Mouse (Mus musculus) layer of hippocampus, postnatal 36 days (tissue): Measurements from ENCODE around the gene Ptms. TPM values are rescaled to one million over a fixed set of nuclear protein-coding genes. Genes with fewer than 3 reads are reported as not detected.
A peak's percentile ranks its signal among the peaks of the same experiment; 100 is the strongest.
"Not testable (repeated sequence)": the region's sequence is repeated elsewhere in the genome, so short reads cannot be mapped to it uniquely, and the experiment has no call there.

ENCODE experiments used
- DNase-seq, 2 experiments: peaks; one replicate each; pipeline ENCODE4 v3.0.0; 2022
- total RNA-seq, 2 experiments: library from RNA; stranded (reverse); gene quantifications; 2 replicates each; pipeline ENCODE4 v1.2.3; 2021

Gene Ptms
- total RNA-seq, 2 experiments from 2014 or later: 1,023 to 1,087 TPM

DNA sequence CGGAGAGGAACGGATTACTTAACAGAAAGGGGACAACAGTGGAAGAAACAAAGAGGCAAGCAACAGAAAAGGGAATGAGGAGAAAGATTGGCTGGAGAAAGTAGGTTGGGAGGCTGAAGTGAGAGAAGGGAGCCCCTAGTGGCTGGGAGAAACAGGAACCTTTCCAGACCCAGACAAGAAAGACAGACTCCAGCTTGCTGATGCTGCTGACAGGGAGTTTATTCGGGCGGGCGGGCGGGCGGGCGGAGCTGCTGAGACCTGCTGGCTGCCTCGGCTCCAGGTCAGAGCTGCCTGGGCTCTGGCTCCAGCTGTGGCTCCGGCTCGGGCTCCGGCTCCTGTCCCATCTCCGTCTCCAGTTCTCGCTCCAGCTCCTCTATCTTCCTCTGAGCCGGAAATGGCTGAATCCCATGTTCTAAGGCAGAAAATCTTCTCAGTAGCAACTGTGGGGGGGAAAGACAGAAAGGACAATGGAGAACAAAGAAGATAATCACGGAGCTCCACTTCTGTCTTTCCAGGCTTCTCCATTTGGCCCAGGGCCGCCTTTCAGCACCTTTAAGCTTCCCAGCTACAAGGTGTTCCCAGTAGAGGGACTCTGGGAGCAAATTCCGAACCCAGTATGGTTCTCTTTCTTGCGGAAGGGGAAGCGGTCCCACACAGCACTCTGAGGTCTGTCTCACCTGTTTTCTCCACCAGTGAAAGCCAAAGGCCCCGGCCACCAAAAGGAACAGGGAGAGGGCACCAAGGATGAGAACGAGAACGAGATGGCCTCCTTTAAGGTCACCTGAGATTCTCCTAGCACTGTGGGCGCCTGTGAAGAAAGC is 15.5 kb downstream of the Ptms start:
- peak; percentile 54 to 66 for DNase-seq

DNA sequence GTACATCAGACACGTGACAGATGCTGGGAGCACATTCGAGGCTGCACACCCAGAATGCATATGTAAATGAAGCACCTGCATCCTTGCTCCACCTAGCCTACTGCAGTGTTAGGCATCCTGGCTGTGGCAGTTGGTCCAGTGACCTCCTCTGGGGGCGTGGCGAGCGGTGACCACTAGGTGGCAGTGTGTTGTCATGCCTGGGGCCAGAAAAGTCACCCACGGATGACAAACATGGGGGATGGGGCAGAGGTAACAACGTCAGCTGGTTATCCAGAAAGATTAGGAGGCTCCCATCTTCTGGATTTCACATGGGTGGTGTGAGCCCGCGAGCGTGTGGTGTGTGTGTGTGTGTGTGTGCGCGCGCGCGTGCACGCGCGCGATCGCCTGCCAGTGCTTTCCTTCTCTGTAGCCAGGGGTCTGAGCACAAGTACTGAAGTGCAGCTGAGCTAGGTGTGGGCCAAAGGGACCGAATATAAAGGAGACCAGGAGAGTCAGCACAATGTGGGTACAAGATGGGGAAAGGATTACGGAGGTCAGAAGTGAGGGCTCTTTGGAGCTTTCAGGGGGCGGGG is 16.2 kb downstream of the Ptms start:
- DNase-seq: peak; percentile 88 to 91

DNA sequence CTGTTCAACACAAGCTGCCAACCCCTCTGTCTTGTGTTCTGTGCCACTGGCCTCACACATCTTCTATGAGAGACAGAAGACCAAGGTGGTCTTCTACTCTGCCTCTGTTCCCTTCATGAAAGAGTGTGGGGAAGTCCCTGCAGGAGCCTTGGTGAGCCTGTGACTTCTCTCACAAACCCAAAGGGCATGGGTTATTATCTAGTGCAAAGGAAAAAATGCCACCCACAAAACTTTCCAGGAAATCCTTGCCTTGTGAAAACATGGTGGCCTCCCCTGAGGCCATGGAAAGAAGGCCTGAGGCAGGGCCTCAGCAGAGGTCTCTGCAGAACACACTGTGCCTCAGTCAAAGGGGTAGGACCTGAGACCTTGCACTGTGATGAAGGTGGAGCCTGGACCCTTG is 18.1 kb downstream of the Ptms start:
- no peak for DNase-seq

DNA sequence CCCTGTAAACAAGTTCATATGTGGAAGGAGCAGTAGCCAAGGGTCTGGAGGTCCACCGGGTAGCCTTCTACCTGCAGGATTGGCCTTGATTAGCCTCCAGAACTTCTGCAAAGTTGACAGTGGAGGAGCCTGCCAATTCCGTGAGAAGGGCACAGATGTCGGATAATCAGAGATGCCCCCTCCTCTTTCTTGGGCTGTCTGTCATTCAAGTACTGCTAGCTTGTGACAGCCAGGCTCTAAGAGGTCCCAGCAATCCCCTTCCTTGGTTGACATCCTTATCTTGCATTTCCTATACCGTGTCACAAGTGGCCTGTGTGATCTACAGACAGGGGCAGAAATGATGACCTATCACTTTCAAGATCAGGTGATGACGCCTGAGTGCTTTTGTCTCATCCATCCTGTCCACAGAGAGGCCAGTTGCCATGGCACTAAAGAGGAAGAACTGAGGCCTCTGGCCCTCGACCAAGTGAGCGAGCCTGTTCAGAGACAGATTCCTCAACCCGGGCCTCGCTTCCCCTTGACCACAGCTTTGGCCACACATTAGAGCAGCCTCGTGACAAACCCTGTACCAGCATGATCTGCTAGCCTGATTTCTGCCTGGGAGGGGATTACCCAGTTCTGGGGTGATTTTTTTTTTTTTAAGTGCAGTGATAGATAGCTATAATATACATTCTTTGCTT is 19.0 kb downstream of the Ptms start:
- no peak for DNase-seq

DNA sequence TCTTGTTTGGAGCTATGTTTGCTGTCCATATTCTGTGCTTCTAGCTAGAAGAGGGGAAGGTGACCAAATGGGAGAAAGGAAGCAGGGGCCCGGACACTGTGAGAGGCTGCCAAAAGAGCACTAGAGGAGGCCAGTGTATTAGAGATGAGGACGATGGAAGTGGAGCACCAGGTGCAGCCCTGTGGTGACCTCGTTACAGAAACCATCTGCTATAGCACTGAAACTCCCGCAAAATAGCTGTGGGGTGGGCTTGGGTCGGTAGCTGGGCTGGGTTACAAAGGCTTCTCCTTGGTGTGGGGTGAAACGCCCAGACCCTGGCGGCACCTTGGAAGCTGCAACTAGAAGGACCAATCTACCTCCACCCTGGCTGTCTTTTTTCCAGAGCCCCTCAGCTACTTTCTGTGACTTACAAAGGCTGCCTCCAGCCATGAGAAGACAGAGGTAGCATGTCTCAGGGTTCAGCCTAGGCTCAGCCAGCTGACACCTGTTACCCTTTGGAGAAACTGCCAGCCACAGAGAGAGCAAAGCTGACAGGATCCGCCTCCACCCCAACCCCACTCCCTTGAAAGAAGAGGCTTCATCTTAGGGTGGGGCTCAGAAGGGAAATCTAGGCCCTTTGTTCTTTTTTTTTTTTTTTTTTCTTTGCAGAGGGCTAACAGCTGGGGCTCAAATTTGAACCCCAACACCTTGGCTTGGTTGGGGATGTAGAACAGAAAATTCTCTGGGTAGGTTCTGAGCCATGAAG is 19.7 kb downstream of the Ptms start:
- no peak for DNase-seq

DNA sequence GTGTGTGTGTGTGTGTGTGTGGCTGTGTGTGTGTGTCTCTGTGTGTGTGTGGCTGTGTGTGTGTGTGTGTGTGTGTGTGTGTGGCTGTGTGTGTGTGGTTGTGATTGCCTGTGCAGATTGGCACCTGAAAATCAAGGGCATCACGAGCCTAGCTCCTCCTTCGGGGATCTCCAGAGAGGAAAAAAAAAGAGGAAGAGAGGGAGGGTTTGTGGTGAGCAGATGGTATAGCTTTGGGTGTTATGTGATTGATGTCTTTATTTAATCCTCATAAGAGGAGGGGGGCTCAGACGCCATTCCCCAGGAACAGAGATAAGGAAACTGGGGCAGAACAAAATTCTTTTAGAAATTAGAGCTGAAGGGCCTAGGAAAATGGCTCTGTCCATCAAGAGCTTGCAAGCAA is 21.5 kb downstream of the Ptms start:
- no peak for DNase-seq

DNA sequence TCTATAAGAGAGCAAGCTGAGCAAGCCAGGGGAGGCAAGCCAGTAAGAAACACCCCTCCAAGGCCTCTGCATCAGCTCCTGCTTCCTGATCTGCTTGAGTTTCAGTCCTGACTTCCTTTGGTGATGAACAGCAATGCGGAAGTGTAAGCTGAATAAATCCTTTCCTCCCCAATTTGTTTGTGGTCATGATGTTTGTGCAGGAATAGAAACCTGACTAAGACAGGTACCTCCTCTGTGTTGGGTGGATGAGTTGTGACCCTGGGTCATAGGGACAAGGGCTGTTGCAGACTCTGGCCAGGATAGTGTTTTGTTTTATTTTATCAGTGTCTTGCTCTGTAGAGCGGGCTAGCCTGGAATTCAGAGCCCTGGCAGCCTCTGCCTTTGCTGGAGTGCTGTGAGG is 25.8 kb downstream of the Ptms start:
- DNase-seq: not testable (repeated sequence)

DNA sequence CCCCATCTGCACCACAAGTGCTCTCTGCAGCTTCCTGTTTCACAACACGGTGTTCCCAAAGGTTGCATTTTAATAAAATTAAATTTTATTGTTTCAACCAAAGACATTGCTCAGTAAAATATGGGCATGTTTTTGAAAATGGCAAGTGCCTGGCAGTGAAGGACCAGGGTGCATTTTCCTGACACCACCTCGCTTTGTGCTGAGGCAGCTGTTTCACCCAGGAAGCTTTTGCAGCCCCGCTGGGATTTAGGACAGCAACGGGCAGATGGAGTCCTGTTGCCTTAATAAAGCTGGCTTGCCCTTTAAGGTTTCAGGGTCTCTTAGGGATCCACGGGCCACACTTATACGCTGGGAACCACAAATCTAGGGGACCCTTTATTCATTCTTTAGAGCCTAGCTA is 28.9 kb downstream of the Ptms start:
- DNase-seq: no peak

DNA sequence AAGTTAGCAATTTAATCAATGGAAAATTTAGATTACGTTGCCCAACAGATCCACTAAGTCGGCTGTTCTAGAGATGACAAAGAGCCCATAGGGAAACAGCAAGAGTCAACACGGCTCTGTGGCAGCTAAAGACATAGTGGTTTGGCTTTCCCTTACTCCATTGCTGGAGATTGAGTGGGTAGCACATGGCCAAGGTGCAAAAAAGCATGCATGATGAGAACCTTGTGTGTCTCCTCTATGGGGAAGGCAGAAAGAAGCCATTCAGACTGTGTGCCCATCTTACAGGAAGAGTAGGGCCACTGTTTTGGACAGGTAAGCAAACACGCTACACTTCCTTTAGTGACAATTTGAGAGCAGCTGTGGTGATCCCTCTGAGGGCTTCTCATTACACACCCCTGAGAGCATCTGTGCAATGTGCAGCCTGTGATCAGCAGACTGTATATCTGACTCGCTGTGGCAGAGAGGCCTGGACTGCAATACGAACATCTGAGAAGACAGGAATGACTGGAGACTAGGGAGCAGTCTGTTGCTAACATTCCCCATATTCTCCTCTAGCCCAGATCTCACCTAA is 31.3 kb downstream of the Ptms start:
- no peak for DNase-seq

DNA sequence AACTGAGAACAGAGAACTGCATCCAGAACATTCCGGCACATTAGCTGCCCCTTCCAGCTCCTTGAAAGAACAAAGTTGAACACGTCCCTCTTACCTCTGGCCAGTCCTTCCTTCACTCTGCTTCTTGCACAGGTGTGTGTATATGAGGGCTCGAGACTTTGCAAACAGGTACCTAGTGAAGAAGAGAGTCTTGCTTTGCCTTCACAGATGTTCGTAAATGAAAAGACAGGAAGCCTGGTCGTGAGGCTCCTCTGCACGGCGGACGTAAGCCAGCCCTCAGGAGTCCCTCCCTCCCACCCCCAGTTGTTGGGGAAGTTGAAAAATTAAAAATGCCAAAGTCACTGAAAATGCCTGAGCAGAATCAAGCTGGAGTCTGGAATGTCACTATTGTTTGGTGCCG is 31.9 kb downstream of the Ptms start, which contains the start of gene Cd4:
TSS of gene Cd4 (minus strand) at position 236 of the 400 bp plus-strand sequence.
- no peak for DNase-seq

DNA sequence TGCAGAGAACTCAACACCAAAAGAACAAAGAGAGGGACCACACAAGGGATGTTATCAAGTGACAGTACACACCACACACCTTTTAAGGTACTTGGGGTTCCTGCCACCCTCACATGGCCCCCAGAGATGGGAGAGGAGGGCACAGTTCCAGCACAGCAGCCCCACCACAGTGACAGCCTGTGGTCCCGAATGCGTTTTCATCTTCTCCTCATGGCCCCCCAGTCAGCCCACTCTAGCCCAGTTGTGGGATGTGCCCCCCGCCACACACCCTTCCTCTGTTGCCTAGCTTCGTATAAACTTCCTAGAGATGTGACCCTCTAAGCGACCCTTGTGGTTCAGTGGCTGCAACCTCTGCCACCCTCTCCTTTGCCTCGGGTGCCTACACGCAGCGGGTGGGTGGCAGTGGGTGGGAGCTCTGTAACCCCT is 33.9 kb downstream of the Ptms start:
- no peak for DNase-seq

DNA sequence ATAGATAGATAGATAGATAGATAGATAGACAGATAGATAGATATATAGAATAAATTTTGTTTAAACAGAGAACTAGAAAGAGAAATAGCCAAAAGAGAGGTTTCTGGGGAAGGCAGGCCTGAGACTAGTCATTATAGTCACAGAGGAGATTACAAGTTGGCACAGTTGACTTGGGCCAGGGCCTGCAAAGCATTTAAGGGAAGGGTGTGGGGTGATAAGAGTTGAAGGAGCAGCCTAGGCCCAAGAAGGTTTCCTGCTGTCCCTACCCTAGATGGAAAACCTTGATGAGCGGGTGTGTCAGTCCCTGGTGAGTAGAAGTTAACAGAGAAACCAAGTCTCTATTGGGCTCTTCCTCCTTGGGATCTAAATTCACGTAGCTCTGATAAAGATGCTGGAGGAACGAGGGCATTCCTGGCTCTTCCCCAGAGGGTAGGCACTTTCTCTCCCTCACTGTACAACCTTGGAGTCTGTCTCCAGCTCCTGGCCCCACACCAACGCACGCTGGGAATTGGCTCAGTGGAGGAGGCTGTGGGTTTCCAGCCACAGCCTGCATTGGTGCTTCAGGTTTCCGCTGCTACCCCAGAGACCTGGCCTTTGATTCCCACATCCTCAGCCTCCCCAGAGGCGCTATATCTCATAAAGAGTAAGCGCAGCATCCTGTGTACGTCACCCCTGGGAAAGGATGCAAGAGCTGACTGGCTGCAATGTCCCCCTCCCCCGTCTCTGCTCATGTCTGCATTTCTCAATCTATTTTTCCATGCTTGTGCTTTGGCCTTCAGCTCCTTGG is 35.0 kb downstream of the Ptms start:
- DNase-seq: no peak

DNA sequence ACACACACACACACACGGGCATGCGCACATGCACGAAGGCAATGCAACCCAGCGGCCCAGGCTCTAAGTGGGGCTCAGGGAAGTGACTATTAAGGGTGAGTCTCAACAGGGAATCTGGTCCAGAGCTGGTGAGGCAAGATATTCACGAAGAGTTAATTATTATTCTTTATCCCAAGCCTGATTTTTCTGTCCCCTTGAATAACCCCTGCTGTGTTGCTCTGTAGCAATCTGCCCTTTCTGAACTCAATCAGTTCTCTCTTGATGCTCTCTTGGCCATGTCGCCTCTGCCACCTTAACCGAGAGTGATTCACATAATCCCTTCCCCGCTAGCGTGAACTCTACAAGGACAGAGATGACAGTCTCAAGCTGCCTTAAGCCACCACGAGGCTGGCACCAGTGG is 36.6 kb downstream of the Ptms start:
- no peak for DNase-seq

DNA sequence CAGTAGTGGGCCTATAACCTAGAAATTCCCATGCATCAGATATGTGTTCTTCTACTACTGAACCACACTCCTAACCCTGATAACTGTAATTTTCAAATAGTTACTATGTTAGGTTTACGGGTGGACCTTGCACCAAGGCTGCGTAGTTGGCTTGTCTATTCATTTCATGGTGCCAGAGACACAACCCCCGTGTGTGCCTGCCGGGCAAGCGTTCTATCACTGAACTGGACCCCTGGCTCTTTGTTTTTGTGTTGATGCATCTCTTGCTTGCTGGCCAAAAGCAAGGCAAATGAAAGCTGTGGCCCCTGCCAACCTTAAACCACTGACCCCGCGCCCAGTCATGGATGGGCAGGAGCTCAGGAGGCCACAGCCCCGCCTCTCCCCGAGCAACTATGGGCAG is 38.1 kb downstream of the Ptms start:
- DNase-seq: no peak

DNA sequence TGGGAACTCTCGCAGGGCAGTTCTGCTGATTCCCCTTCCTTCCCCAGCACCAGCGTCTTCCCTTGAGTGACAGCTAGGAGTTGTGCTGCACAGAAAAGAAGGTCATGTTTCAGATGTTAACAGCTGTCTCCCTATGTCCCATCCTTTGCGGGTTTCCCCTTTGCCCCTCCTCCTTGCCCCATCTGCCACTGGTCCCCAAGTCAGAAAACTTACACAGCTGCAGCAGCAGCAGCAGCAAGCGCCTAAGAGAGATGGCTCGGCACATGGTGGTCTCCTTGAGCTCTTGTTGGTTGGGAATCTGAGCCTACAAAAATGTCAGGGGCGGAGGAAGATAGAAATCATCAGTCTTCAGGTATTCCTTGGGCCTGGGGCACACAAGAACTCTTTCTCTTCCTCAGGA is 40.5 kb downstream of the Ptms start:
- DNase-seq: no peak

DNA sequence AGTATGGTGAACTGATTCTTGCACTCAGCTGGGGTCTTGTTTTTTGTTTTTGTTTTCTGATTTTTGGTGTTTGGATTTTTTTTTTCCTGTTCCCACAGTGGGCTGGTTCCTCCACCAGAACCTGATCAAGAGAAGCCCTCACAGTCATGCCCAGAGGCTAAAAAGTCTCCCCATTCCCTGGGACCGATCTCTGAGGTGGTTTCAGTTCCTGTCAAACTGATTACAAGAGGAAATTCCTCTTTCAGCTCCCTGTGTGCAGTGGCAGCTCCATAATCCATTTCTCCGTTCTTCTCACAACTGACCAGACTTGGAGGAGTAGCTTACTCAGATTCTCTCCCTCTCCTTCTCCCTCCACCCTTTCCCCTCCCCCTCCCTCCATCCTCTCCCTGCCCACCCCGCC is 45.6 kb downstream of the Ptms start:
- no peak for DNase-seq

DNA sequence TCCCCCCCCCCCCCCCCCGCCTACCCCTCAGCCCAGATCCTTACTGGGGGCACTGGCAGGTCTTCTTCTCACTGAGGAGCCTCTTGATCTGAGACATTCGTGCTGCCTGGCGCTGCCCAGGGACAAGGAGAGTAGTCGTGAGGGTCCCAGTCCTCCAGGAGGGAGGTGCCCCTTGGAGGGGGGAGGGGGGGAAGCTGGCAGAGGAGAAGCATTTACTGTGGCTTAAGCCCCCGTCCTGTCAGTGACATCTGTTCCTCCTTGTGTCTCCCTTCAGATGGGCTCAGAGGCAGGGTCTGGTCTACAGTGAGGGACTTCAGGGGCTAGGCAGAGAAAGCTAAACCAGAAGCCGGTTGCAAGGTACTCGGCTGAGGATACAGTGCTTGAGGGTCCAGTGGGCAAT is 53.3 kb downstream of the Ptms start:
- no peak for DNase-seq

DNA sequence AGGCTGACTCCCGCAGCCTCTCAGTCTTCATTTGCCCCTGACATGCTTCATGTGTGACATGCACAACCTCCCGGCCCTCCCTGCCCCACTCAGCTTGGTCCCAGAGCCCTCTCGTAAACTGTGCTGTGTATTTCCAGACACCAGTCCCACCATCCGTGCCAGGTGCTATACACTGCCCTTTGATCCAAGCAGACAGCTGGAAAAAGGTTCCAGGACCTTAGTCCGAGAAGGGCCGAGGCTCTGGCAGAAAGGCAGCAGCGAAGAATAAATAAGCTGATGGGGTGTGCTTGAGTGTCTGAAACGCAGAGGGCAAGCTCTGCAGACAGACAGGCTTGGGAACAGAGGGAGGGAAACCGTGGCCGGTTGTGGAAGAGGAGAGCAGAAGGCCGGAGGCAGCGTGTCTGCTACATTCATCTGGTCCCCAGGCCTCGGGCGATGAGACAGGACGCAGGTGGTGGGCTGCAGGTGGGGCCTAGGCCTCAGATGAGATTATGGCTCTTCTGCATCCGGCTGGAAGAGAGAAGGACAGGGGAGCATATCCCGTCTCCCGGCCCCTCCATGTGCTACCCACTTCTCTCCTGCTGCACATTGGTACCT is 54.0 kb downstream of the Ptms start:
- DNase-seq: no peak
